Mouse (Mus musculus) c-Kit-negative CD71-positive TER-119-positive erythroid progenitor cells, embryonic 14.5 days (primary cell): ENCODE results near the gene Abtb1.

Experiments
- DNase-seq: peaks from one replicate; pipeline ENCODE4 v3.0.0-alpha.2; 2013; ENCODE audit warnings: low read depth, low spot score

Gene Abtb1

DNA sequence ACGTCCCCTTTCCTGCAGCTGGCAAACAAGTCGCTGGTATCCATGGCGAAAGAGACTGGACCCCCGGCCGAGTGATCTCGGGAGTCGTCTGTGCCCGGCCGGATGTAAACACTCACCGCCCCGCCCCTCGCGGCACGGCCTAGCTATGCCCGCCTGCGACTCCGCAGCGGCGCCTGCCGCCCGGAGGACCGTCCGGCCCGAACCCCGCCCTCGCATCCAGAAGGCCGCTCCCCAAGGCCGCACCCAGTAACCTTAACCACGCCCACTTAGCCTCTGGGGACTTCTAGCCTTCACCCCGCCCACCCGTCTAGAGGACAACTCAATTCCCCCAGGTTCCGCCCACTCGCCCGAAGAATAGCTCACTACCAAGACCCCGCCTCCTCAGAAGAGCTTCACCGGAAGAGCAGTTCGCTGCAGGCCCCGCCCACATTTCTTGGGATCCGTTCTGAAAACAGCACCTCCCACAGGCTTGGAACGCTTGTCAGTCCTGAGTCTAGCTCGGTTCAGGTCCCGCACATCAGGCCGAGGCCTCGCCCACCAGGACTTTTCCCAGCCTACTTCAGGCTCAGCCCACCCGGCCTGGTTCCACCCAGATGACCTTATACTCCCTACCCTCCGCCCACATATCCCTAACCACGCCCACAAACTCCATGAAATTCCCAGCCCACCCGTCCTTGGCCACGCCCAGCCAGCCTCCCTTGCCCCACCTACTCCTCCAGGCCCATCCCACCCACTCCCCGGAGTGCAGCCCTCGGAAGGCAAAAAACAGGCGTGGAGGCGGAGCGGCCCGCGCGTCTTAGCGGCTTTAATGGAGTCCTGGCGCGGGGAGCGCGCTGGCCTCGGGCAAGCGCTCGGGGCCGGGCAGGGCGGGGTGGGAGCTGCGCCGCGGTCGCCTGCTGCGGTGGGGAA, at the start of gene Abtb1:
Gene Abtb1 (minus strand): TSS at position 204 of the 909 bp plus-strand sequence.
- peak; percentile 100 for DNase-seq

DNA sequence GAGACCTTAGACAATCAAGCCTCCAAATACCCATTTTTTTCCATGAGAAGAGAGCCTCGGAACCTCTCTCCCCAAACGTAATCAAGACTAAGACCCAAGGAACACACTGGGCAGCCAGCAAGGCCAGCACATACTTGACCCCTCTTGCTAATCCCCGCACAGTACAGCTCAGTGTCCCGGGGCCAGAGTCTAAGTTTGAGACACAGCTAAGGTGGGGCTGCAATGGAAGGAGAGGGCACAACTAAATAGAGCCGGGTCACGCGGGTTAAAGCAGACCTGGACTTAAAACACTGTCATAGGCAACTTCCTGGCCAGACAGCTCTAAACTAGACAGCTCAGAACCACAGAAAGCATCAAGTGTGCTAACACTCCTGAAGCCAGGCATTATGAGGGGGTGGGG, 49.0 kb upstream of the Abtb1 start:
- DNase-seq: no peak

DNA sequence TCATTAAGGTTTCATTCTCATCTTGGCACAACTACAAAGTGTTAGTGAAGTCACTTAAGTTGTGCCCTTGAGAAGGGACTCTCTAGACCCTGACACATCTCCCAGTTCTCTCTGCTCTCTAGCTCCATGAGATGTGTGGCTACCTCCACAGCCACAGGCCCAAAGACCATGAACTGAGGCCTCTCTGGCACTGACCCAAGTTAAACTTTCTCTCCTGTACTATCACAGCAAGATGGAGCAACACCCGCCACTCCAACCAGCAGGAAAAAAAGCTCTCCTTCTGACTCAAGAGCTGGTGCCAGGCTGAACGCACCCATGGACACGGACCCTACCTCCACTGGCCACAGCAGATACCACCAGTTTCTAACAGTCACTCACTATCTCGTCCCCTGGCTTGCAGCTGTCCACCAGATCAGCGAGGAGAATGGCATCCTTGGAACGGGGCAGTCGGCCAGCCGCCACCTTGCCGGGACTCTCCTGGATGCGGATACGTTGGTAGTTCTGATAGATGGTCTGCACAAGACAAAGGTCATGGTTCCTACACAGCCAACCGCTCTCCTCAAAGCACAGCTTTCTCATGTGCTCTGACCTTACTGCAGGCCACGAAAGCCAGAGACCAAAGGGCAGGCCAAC, 47.7 kb upstream of the Abtb1 start:
- DNase-seq: no peak

DNA sequence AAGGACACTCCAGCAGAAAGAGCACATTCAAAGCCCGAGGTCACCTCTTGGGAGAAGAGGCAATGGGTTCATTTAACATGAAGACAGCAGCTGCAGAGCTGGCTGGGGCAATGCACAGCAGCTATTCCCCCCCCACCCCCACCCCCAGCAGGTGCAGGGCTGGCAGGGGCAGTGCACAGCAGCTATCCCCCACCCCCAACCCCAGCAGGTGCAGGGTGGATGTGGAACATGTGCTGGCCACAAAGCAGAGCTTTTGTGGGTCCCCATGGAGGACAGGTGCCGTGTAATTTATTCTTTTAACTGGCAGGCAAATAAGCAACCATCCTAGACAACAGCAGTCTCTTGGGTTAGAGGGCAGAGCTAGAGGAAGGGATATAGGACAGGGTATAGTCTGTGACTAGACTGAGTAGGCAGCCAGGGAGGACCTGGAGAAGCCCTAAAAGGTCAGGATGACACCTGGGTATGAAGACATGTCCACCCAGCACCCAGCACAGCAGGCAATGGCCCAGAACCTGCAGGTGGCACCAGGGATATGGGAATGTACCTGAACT, 44.7 kb upstream of the Abtb1 start:
- no peak for DNase-seq

DNA sequence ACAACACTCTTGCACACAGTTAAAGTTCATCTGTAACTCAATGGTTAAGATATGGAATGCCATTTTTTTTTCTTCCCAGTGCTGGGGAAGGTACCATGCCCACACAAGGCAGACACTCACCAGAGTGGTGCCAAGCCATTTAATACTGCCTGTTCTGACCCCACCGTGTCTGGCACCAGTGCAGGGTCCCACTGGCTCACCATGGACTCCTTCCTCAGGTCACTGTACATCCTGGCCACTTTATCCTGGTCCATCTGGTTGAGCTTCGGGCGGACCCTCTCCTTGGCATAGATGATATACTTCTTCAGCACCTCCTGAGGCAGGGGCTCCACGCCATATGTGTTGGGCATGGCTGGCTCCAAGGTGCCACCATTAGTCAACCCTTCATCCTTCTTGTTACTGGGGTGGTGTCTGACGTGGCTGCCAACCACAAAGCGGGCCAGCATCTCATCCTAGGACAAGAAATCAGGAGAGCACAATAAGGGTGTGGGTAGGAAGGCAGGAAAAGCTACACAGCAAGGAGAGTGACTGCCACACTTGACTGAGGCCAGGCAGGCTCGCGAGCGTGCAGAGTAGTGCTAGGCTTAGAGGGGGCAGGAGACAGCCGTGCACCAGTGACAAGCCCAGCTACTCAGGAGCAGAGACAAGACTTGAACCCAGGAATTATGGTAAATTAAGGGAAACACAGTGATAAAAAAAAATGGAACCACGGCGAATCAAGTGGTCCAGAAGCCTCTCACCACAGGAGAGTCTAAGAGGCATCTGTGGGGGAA, 44.0 kb upstream of the Abtb1 start:
- DNase-seq: no peak

DNA sequence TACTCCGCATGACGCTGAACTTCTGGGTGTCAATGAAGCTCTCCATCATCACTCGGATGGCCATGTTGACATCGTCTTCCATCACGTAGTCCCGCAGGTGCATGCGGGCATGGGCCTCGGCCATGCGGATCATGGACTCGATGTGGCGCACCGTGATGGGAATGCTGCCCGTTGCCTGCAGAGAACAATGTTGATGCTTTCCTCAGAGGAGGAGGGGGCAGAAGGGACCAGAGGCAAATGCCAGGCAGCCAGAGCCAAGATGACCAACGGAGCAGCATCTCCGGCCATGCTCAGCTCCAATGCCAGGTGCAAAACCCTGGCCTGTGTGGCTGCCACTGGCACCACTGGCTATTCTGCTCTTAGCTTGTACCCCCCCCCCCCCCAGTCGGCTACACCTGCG, 42.9 kb upstream of the Abtb1 start:
- DNase-seq: no peak

DNA sequence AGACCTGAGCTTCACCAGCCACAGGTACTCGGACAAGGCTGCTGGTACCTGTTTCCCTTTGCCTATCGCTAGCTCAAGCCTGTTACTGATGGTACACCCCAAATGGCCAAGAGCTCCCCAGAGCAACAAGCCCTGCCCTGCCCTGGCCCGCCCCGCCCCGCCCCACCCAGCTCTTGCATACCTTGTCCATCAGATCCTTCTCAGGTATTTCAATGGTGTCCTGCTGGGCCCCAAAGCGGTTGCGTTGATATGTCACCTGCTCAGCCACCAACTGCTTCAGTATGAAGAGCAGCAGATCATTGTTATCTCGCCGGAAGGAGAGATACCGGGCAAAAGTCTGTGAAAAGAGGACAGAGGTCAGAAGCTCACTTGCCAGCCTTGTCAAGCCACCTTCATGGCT, 42.4 kb upstream of the Abtb1 start:
- no peak for DNase-seq

DNA sequence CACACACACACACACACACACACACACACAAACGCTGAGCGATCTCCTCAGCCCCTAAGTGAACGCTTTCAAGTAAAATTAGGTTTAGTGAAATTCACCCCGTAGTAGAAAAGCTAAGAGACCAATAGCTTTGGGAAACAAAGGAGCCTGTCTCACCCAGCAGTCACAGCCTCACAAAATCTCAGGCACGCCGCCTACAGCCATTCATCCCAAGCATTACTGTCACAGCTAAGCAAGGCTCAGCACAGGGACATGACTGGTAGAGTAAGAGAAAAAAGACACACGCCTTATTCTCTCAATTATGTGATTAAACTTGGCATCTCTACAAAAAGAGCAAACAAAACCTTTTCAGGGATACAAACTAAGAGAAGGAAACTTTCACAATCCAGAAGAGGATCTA, 39.5 kb upstream of the Abtb1 start:
- DNase-seq: no peak

DNA sequence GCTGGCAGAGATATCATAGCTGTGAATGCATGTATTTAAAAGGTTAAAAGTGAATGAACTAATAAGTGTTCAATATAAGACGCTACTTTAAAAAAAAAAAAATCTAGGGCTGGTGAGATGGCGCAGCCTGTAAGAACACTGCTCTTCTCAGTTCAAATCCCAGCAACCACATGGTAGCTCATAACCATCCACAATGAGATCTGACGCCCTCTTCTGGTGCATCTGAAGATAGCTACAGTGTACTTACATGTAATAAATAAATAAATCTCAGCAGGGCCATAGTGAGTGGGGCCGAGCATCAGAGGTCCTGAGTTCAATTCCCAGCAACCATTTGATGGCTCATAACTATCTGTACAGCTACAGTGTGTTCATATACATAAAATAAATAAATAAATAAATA, 37.7 kb upstream of the Abtb1 start:
- no peak for DNase-seq

DNA sequence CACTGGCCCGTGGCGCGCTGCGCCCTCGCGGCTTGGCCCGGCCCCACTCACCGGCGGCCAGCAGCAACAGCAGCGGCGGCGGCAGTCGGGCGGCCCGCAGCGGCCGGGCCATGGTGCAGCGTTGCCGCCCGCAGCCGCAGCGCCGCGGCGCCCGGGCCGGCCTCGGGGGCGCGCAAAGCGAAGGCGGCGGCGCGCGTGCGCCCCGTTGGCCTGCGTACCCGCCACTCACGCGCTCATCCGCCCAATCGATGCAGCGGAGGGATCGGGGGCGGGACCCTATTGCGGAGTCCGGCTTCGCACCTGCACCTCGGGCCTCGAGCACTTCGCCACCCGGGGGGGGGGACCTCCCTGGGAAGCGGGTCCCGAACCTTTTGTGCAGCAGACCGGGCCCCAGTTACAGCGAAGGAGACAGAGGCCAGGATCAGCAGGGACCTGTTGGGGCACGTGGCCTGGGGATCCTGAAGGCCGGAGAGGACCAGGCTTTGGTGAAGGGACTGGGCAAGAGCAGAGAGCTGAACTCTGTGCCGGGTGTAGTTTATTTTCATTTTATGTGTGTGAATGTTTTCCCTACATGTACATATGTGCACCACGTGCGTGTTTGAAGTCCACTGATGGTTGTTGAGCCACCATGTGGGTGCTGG, 33.2 kb upstream of the Abtb1 start, which contains the start of gene Podxl2:
Gene Podxl2 (minus strand): TSS at position 177 of the 641 bp plus-strand sequence.
- no peak for DNase-seq

DNA sequence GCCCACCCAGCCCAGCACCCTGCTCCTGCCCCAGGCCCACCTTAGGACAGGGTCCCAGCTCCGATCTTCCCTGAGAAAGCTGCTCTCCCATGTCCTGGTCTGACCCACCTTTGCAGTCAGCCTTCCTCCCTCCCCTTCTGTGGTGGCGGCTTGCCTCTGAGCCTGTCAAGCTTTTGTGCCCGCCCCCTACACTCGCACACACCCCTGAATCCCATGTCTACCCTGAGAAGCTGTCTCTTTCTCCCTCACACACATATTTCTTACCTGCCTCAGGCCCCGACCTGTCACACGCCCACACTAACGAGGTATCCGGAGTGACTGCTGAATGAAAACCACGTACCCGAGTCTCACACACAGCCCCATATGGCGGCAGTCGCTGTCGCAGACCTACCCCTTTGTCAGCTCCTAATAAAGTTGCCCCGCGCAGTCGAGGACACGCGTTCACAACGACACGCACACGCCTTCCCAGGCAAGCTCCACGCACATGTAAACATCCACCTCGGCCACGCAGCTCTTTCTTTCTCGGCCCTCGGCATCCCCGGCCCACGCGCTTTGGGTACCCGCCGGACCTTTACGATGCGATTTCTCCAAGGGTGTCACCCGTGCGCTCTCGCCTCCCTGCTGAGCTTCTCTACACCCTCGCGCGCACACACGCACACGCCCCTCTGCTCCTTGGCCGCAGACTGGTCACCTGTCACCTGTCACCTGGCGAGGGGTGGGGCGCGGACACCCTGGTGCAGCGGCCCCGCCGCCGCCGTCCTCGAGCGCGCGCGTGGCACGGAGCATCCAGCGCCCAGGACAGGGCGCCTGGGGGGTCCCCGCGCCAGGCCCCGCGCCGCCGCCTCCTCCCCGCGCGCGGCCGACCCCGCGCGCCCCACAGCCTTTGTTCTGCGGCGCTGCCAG, 32.4 kb upstream of the Abtb1 start:
- no peak for DNase-seq

DNA sequence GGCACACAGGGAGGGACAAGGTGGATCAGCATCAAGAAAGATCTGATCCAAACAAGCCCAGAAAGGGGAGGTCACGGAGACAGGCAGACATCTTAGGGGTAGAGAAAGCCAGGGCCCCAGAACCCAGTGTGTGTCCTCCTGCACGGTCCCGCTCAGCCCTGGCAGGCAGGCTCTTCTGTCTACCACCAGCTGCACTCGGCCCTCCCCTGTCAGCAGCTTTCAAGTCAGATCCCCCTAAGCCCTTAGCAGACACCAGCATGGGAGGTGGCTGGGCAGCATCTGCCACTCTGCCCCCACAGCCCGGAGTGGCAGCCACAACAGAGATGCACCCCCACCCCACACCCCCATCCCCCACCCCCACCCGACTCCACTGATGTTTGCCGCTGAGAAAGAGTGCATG, 31.0 kb upstream of the Abtb1 start:
- no peak for DNase-seq

DNA sequence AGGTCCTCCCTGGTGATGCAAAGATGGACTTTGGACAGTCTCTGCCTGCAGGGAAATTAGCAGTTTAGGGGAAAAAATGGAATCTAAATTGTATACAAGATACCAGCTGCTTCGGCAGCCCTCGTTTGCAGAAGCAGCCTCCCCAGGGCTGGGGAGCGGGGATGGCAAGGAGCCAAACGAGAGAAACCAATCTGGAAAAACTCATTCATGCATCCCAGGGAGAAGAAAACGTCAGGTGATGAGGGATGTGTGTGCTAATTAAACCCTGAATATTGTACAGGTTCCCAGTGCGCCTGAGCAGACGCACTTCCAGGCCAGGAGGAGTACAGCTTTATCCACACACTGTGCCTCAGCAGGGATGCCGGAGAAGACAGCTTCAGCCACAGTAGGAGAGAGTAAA, 29.8 kb upstream of the Abtb1 start:
- DNase-seq: no peak

DNA sequence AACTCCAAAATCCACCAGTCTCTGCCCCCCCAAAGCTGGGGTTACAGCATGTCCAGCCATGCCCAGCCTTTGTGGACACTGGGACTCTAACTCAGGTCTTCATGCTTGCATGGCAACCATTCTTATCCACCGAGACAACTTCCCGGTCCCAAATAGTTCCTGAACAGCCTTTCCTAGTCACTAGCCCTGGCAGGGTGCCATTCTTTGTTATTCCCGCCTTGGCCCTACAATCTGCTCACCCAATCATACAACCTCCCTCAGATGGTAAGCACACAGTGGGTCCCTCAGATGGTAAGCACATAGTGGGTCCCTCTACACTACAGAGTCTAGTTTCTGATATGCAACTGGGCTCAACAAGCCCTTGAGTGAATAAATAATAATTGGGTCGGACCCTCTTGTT, 28.8 kb upstream of the Abtb1 start:
- DNase-seq: no peak

DNA sequence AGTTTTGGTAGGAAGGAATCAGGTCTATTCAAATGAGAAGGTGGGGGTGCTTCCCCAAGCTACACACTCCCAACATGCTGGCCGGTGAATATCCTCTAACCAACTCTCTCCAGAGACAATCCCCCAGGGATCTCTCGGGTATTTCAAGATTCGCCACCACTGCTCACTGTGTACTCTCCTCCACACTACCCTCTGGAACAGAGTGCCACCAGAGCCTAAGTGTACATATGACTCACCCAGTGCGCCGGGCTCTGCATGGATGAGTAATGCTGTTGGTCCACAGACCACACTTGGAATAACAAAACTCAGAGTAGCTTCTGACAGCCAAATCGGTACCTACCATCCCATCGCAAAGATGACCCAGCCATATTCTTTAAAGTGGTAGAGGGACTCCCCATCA, 27.7 kb upstream of the Abtb1 start:
- no peak for DNase-seq

DNA sequence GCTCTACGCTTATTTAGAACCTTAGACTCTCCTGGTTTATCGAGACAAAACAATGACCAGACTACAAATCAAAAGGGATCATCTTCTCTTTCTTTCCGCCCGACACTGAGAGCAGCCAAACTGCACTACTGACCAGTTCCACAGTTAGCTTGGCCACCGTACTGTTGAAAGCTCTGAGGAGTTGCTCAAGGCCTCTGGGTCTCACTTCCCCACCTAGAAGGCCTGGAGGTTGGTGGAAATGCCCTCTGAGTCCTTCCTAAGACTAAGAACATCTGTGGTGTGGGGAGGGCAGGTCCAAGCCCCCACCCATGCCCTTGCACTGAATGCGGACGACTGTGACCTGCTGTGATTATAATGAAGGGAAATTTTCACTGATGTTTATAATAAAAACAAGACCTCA, 23.9 kb upstream of the Abtb1 start:
- DNase-seq: no peak

DNA sequence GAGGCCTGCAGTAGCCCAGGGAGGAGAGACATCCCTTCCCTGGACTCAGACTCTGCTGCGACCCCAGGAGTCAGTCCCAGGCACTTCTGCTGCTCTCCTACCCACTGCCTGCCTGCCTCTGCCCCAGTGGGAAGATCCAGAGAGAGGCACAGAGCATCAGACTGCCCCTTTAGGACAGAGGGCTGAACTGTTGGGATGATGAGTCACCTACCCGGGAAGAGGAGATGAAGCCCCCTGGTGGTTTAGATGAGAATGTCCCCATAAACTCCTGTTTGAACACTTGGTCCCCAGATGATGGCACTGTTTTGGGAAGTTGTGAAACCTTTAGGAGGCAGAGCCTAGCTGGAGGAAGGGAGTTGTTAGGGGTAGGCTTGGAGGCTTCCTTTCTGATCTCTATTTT, 19.1 kb upstream of the Abtb1 start:
- peak; percentile 32 for DNase-seq

DNA sequence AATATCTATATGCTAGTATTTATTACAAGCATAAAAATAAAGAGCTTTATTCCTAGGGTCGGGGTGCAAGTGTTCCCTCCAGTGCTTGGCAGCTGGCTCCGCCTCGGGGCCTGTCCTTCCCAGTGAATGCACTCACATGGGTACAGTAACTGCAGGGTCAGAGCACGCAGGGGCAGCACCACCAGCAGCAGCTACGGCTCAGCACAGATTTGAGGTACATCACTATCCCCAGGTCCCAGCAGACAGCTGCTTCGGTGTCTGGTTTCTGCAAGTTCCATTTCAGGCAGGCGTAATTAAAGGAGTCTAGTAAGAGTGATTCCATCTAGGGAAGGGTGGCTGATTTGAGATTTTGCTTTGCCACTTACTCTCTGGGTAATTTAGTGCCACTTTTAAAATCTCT, 16.6 kb upstream of the Abtb1 start:
- no peak for DNase-seq

DNA sequence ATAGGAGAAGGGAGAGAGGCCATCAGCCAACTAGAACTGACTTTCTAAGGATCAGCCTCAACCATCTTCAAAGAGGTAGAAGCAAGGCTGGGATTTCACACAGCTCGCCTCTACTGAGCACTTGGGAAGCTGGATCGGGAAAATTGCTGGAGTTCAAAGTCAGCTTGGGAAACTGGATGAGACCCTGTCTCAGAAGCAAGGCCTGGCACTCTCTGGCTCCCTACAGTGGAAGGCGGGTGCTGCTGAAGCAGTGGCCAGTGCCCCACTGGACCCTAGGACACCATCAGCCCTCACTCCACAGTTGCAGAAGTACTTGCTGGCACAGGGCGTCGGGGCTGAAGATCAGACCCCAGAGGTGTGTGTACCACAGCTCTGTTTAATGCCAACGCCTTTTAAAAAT, 16.0 kb upstream of the Abtb1 start:
- no peak for DNase-seq

DNA sequence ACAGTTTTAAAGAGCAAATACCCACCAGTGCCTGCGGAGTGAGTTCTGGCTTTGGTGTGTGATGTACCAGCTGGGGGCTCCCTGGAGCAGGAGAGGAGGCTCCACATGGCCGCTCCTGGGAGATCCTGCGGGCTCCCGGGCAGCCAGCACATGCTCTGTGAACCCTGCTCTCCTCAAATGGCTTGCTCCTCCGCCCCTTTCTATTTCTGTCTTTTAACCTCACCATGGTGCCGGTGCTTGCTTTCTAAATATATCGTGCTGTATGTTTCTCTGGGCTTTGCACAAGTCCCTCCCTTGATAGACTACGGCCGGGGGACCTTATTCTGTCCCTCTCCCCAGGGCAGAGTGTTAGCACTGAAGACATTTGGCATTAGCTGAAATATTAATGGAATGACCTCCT, 15.5 kb upstream of the Abtb1 start:
- DNase-seq: no peak

DNA sequence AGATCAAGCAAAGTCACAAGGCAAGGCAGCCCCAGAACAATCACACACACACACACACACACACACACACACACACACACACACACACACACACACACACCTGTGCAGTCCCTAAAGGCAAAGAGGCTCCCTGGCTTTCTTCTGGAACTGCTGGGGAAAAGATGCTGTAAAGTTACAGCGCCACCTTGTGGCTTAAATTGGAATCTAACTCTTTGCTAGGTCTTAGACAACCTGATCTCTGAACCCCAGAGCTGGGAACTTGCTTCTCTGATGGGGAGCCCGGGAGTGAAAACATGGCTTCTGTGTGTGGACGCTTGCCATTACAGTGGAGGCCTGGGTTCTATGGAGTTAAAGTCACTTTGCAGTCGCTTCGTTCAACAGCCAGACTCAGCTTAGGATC, 13.9 kb upstream of the Abtb1 start:
- DNase-seq: peak; percentile 82
